Mouse (Mus musculus) embryonic facial prominence, embryonic 15.5 days (tissue): Measurements from ENCODE around the gene Hnf4a. TPM values are rescaled to one million over a fixed set of nuclear protein-coding genes. Genes with fewer than 3 reads are reported as not detected.
A peak's percentile ranks its signal among the peaks of the same experiment; 100 is the strongest.

Source experiments
- ATAC-seq: fragments of 200-750 bp; cut with Nextera tagmentation; 2 replicates; pipeline ENCODE4 v1.8.0; 2017; ENCODE audit warnings: low read depth, moderate TSS enrichment; ENCODE audit not compliant: insufficient number of reproducible peaks, low FRiP score, low TSS enrichment
- H3K27ac ChIP-seq: fragments of 300-500 bp; sonication (generic); replicated peaks from 2 replicates; pipeline ENCODE4 v1.5.1; 2015; ENCODE audit warnings: mild to moderate bottlenecking, inconsistent platforms
- H3K27me3 ChIP-seq: fragments of 300-500 bp; sonication (generic); 2 replicates; pipeline ENCODE4 v1.6.1; 2015; ENCODE audit warnings: inconsistent platforms
- H3K36me3 ChIP-seq: fragments of 300-500 bp; sonication (generic); 2 replicates; pipeline ENCODE4 v1.6.1; 2015; ENCODE audit warnings: mild to moderate bottlenecking, inconsistent platforms
- H3K4me1 ChIP-seq: fragments of 300-500 bp; sonication (generic); 2 replicates; pipeline ENCODE4 v1.6.1; 2015; ENCODE audit warnings: inconsistent platforms
- H3K4me2 ChIP-seq: fragments of 300-500 bp; sonication (generic); replicated peaks from 2 replicates; pipeline ENCODE4 v1.6.1; 2015; ENCODE audit warnings: mild to moderate bottlenecking, inconsistent platforms
- H3K4me3 ChIP-seq: fragments of 300-500 bp; sonication (generic); replicated peaks from 2 replicates; pipeline ENCODE4 v1.5.1; 2015; ENCODE audit warnings: mild to moderate bottlenecking, inconsistent platforms
- H3K9ac ChIP-seq: fragments of 300-500 bp; sonication (generic); 2 replicates; pipeline ENCODE4 v1.6.1; 2015; ENCODE audit warnings: inconsistent platforms
- H3K9me3 ChIP-seq: fragments of 300-500 bp; sonication (generic); replicated peaks from 2 replicates; pipeline ENCODE4 v1.6.1; 2016; ENCODE audit warnings: inconsistent platforms
- WGBS: fragments of 180-500 bp; shearing (Covaris S2); methylation state at CpG from one replicate; pipeline ENCODE4 v1.1.7; 2015; 5-methylcytosine and 5-hydroxymethylcytosine counted together
- polyA plus RNA-seq: library from polyadenylated mRNA; unstranded; fragments of >200 nt; fragmentation: Nextera tagmentation; extraction: Ambion mirVana; gene quantifications from 2 replicates; pipeline ENCODE4 v1.2.1, GENCODE M21; 2015

Hnf4a gene
- polyA plus RNA-seq, 1 experiment from 2014 or later: not detected

DNA sequence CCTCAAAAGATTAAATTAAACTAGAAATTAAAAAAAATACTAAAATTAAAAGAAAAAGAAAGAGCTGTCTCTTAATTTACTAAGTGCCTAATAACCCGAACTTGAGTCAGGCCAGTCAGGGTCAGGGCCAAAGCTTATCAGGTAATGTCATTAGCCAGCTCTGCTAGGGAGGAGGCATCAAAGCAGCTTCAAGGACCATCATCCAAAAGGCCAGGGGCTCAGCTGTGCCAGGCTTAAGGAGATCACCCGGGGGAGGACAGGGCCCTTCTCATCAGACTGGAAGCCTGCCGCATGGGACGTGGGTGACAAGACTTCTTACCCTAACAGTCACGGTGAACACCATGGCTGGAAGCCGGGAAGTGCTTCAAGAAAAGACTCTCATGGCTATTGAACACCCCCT is 39.0 kb upstream of the Hnf4a start:
- H3K27me3 ChIP-seq: no peaks in the 10 kb centered on the region
- H3K36me3 ChIP-seq: peaks cover 22% of the 10 kb centered on the region; the same call in 1 of the 2 replicates
- no peak for ATAC-seq
- no peak overlapping the region for H3K4me3 ChIP-seq
- no peak overlapping the region for H3K4me2 ChIP-seq
- no peak overlapping the region for H3K9ac ChIP-seq
- 90% methylated on average over 6 of the region's 6 CpGs for WGBS
- H3K4me1 ChIP-seq: peaks cover 10% of the 10 kb centered on the region
- H3K27ac ChIP-seq: no peak overlapping the region
- no peaks in the 10 kb centered on the region for H3K9me3 ChIP-seq

DNA sequence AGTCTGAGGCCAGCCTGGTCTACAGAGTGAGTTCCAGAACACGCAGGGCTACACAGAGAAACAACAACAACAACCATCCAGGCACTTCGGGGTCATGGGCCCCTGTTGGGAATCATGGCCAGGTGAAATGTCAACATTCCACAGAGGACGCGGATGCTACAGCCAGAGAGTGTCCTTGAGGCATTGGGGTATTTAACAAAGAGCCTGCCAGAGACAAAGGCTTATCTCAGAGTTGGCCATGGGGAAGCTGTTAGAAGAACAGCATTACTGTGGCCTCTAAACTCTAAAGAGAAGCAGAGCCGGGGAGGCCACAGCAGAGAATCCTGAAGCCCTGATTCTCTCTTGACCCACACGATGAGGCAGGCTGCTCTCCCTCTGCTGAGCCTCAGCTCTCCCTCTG is 37.7 kb upstream of the Hnf4a start:
- 89% methylated on average over 6 of the region's 6 CpGs for WGBS
- H3K9me3 ChIP-seq: no peaks in the 10 kb centered on the region
- no peak overlapping the region for H3K4me3 ChIP-seq
- no peak overlapping the region for H3K9ac ChIP-seq
- no peaks in the 10 kb centered on the region for H3K27me3 ChIP-seq
- no peak for ATAC-seq
- H3K4me2 ChIP-seq: no peak overlapping the region
- peaks cover 22% of the 10 kb centered on the region; the same call in 1 of the 2 replicates for H3K36me3 ChIP-seq
- H3K27ac ChIP-seq: no peak overlapping the region
- peaks cover 10% of the 10 kb centered on the region for H3K4me1 ChIP-seq

DNA sequence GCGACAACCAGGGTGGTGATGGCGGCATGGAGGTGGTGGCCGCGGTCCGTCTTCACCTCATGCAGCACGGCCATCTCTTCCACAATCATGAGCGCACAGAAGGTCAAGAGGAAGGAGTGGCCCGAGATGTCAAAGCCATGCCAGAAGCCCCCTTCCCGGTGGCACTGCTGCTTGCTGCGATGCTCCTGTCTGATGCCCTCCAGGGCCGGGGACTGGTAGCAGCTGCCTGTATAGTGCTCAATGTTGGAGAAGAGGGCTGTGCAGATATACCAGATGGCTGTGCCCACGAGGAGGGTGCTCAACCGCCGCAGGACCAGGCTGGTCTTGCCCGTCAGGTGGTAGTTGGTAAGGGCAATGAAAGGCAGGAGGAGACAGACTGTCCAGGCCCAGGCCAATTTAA is 36.9 kb upstream of the Hnf4a start:
- Histone ChIP-seq H3K4me1 (peaks cover 10% of the 10 kb centered on the region), H3K27me3 (no peaks in the 10 kb centered on the region), H3K9ac (no peak overlapping the region), H3K9me3 (no peaks in the 10 kb centered on the region), H3K4me2 (no peak overlapping the region), H3K36me3 (peaks cover 22% of the 10 kb centered on the region; the same call in 1 of the 2 replicates), H3K27ac (no peak overlapping the region), H3K4me3 (no peak overlapping the region)
- ATAC-seq: no peak
- 94% methylated on average over 15 of the region's 15 CpGs for WGBS

DNA sequence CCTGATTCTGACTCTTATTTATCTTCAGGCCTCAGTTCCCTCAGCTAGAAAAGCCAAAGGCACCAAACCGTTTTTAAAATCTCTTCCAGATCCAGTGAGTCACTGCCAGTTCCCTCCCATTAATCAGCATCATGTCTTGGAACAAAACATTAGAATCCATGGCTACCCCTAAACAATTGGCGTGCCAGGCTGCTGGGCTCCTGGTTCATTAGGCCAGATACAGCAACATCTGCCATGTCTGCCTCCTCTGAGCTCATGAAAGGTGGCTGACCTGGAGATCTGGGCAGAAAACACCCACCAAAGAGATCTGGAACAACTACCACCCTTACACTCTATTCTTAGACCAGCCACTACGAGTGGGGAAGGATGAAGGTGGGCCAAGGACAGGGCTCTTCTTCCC is 35.5 kb upstream of the Hnf4a start:
- Histone ChIP-seq H3K9ac (no peak overlapping the region), H3K27me3 (no peaks in the 10 kb centered on the region), H3K4me1 (peaks cover 10% of the 10 kb centered on the region), H3K4me2 (peak overlapping the region; percentile 76), H3K9me3 (no peaks in the 10 kb centered on the region), H3K4me3 (peak overlapping the region; percentile 86), H3K36me3 (peaks cover 22% of the 10 kb centered on the region; the same call in 1 of the 2 replicates), H3K27ac (no peak overlapping the region)
- no peak for ATAC-seq
- WGBS: 68% methylated on average over 3 of the region's 3 CpGs

DNA sequence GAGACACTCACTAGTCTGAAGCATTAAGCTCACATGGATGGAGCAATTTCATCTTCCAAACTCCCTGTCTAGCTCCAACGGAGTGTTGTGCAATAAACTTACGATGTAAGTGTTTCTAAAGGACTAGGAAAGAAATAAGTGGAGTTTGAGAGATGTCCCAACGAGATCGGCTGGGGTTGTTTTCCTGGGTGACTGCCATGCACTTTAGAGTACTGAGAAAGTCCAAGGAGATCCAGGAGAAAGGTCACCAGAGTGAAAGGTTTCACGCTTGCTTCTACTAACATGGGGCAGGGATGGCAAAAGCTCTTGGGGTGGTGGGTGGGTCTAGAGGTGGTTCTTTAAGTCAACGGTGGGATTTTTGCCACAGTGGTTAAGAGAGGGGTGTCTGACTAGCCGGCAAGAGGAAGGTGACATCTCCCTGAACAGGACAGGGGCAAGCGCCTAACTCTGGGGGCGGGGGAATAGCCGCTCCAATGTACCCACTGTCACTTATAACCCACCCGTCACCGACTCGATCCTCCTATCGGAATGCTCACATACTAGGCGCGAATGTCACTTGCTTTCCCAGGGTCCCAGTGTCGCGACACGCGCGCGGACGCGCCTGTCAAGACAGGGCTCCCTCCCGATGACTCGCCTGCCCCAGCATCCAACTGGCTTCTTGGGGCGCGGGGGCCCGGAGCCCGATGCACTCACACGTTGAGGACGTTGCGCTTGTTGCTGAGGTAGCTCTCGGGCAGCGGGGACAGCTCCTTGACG is 34.7 kb upstream of the Hnf4a start:
- Histone ChIP-seq H3K4me3 (peak overlapping the region; percentile 86), H3K9me3 (no peaks in the 10 kb centered on the region), H3K4me2 (peak overlapping the region; percentile 76), H3K36me3 (peaks cover 20% of the 10 kb centered on the region; the same call in 1 of the 2 replicates), H3K27me3 (no peaks in the 10 kb centered on the region), H3K9ac (peak overlapping the region; percentile 79), H3K27ac (peak overlapping the region; percentile 71), H3K4me1 (peaks cover 10% of the 10 kb centered on the region)
- 4% methylated on average over 36 of the region's 36 CpGs for WGBS
- peak; percentile 65 for ATAC-seq

DNA sequence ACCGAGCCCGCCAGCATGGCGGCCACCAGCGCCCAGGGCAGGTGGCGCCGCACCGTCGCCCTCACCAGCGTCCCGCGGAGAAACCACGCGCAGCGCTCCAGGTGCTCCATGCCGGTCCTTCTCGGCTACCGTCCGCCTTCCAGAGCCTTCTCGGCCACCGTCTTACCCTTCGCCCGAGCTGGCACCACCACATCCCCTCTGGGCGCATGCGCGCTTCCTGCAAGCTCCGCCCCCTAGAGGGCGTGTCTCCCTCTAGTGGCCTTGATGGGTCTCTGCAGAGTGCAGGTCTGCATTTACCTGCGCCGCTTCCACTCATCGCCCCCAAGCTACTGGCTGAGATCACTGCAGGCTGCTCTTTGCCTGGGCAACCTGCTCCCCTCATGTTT is 34.1 kb upstream of the Hnf4a start, which contains the start of gene Fitm2:
Fitm2 (minus strand) TSS at position 164 of the 386 bp plus-strand sequence.
- Histone ChIP-seq H3K4me2 (peak within 1 kb of the TSS; percentile 76), H3K4me3 (peak within 1 kb of the TSS; percentile 86), H3K9me3 (no peaks in the 10 kb centered on the region), H3K4me1 (peaks cover 10% of the 10 kb centered on the region), H3K27ac (peak within 1 kb of the TSS; percentile 71), H3K27me3 (no peaks in the 10 kb centered on the region), H3K36me3 (peaks cover 18% of the 10 kb centered on the region; the same call in 1 of the 2 replicates), H3K9ac (peak within 1 kb of the TSS; percentile 79)
- under 1% methylated on average over 30 of the region's 30 CpGs for WGBS
- ATAC-seq: peak; percentile 92

DNA sequence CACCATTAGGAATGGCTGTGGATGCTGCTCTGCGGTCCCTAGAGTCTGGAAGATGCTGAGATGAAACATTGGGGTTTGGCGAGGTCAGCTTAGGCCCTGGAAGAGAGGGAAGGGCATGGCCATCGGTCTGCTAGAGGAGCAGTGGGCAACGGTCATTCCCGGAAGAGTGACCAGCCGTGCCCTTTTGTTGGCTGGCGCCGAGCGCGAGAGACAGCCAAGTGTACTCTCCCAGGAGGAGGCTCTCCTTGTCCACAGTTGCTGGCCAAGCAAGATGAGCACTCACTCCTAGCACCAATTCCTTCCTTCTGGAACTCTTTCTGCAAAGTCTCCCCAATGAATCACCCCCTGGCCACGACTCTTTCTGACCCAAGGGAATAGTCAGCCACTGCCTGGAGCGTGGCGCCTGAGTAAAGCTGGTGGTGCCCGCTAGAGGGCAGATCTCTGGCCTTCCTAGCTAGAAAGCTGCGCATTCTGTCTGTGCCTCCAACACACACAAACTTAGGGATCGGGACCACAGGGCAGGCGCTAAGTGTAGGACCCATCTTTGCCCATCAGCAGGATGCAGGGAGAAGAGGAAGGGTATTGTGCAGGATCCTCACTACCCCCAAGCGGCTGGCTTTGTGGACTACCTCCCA is 26.3 kb upstream of the Hnf4a start:
- ATAC-seq: no peak
- Histone ChIP-seq H3K9me3 (no peaks in the 10 kb centered on the region), H3K4me3 (no peak overlapping the region), H3K36me3 (no peaks in the 10 kb centered on the region), H3K27ac (no peak overlapping the region), H3K4me1 (peaks cover 8% of the 10 kb centered on the region), H3K9ac (no peak overlapping the region), H3K27me3 (peaks cover 25% of the 10 kb centered on the region), H3K4me2 (no peak overlapping the region)
- WGBS: 47% methylated on average over 18 of the region's 18 CpGs

DNA sequence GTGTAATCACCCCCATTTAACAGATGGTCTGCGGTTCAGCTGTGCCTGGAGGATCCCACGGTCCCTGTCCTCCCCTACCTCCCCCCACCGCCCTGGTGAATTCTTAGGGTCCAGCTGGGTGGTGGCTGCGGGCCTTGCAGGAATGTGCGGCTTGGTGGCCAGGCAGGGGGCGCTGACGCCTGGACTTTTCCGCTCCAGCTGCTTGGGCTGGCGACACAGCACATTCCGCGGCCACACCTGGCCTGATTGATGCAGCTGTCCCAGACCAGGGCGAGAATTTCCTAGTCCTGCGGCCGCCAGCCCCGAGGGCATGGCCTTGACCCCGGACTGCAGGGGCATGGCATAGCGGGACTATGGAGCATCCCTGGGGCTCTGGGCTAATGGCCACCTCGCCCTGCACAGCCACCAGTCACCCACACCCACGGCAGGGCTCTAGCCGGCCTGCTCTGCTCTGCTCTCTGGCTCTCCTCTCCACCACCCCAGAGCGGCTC is 25.0 kb upstream of the Hnf4a start:
- Histone ChIP-seq H3K4me1 (peaks cover 8% of the 10 kb centered on the region), H3K9me3 (no peaks in the 10 kb centered on the region), H3K4me3 (no peak overlapping the region), H3K4me2 (peak overlapping the region; percentile 10; the same call in 1 of the 2 replicates), H3K36me3 (no peaks in the 10 kb centered on the region), H3K27ac (no peak overlapping the region), H3K9ac (no peak overlapping the region), H3K27me3 (peaks cover 25% of the 10 kb centered on the region)
- ATAC-seq: peak; percentile 51
- WGBS: 1% methylated on average over 21 of the region's 21 CpGs

DNA sequence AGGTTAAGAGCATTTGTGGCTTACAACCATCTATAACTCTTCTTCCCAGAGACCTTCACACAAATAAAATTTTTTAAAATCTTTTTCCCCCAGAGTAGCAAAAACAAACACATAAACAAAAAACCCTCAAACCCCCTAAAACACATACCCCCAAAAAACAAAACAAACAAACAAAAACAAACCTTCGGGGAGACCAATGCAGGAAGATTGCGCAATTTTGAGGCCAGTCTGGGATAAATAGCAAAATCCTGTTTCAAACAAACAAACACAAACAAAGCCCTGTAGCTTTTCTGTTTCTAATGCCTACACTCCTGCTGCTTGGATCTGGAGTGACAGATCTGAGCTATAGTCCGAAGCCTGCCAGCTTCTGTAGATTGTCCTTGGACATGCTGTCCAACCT is 19.2 kb upstream of the Hnf4a start:
- Histone ChIP-seq H3K9ac (no peak overlapping the region), H3K27ac (no peak overlapping the region), H3K9me3 (no peaks in the 10 kb centered on the region), H3K27me3 (0 out of 2 replicates have a peak, but pooled peaks cover 5% of the 10 kb centered on the region), H3K4me3 (no peak overlapping the region), H3K4me2 (no peak overlapping the region), H3K36me3 (no peaks in the 10 kb centered on the region), H3K4me1 (peaks cover 5% of the 10 kb centered on the region; the same call in 1 of the 2 replicates)
- ATAC-seq: no peak
- WGBS: 83% methylated on average over 3 of the region's 3 CpGs

DNA sequence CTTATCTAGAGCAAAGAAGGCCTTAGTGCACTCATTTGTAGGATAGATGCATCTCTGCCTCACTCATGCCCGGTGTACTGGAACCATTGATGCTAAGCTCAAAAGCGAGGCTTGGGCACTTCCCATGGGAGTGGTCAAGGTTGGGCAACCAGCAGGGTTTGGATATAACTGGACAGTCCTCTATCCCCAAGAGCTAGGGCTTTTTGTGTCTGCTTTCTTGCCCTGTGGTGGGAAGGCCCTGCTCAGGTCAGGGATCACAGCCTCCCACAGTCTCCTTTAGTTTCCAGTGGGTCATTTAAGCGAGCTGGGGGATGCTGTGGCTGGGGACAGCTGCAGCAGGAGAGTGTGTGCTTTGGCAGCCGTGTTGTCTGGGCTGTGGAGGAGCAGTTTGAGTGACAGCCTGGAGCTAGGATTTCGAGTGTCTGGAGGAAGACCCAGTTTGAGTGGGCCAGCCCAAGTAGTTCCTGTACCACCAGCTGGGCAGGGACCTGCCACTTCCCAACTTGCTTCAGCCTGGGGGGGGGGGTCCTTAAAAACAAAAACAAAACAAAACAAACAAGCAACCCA is 16.8 kb upstream of the Hnf4a start:
- no peak overlapping the region for H3K9ac ChIP-seq
- no peaks in the 10 kb centered on the region for H3K9me3 ChIP-seq
- H3K27ac ChIP-seq: no peak overlapping the region
- WGBS: 41% methylated on average over 5 of the region's 5 CpGs
- H3K36me3 ChIP-seq: no peaks in the 10 kb centered on the region
- peaks cover 5% of the 10 kb centered on the region; the same call in 1 of the 2 replicates for H3K4me1 ChIP-seq
- 0 out of 2 replicates have a peak, but pooled peaks cover 4% of the 10 kb centered on the region for H3K27me3 ChIP-seq
- no peak overlapping the region for H3K4me3 ChIP-seq
- no peak for ATAC-seq
- no peak overlapping the region for H3K4me2 ChIP-seq

DNA sequence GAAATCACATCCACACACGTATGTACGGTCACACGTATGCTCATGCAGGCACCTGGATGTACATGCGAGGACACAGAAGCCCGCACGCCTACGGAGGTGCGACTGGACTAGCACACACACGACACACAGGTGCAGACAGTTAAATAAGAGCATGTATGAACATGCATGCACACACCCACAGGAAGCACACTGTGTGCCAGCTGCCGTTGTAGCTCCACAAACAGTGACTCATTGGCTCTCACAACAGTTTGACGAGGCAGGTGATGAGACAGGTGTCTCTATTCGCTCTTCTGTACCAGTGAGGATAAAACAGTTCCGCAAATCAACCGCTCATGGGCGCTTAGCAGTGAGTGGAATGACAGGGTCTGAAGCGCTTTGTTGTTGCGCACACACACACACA is 16.0 kb upstream of the Hnf4a start:
- ATAC-seq: no peak
- Histone ChIP-seq H3K27me3 (0 out of 2 replicates have a peak, but pooled peaks cover 4% of the 10 kb centered on the region), H3K9ac (no peak overlapping the region), H3K9me3 (no peaks in the 10 kb centered on the region), H3K27ac (no peak overlapping the region), H3K4me2 (no peak overlapping the region), H3K4me1 (peaks cover 5% of the 10 kb centered on the region; the same call in 1 of the 2 replicates), H3K4me3 (no peak overlapping the region), H3K36me3 (no peaks in the 10 kb centered on the region)
- WGBS: 84% methylated on average over 17 of the region's 17 CpGs
